Mouse (Mus musculus): ENCODE data around the gene Phox2a. TPM values are rescaled to one million over a fixed set of nuclear protein-coding genes. Genes with fewer than 3 reads are reported as not detected.

Gene Phox2a
- not detected in 2 replicates for polyA plus RNA-seq (2012; rRNA removed)

DNA sequence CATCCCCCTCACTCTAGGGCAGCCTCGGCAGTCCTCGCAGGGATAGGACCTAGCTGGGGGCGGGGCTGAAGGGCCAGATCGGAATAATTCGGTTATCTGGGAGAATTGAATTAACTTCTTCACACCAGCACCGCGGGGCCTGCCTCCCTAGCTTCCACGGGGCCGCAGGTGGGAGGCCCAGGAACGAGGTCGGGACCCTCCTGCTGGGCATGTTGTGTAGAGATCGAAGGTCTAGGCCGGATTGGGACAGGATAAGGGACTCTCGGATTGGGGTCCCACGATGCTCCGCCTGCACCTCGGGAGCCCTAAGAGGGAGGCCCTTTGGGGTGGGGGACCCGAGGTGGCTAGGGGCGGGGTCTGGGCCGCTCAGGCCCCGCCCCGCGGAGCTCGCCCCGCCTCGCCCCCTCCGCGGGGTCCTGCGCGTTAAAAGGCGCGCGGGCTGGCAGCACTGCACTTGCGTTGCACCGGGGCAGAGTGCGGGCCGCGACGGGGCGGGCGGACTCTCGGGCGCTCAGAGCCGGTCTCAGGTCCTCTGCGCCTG is at the start of gene Phox2a:
Gene Phox2a (plus strand): TSS at position 453 of the 541 bp plus-strand sequence.

GRCm38 (mm10) chr7:101837606-101838471 is 19.7 kb downstream of the Phox2a start, which contains the start of gene Inppl1:
Inppl1 (minus strand) TSS chr7:101838229.

DNA sequence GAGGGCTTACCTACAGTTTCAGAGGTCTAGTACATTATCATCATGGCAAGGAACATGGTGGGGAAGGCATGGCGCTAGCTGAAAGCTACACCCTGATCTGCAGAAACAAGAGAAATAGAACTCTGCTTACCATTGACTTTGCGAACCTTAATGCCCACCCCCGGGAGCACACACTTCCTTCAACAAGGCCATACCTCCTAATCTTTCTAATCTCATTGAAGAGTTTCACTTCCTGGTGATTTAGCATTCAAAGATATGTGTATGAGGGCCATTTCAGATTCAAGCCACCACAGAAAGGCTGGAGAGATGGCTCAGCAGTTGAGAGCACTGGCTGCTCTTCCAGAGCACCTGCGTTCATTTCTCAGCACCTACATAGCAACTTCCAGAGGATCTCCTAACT is 39.0 kb downstream of the Phox2a start, which contains the start of gene Folr2:
Gene Folr2 (minus strand): TSS at position 101 of the 400 bp plus-strand sequence.

GRCm38 (mm10) chr7:101863415-101863814 is 45.3 kb downstream of the Phox2a start, which contains the start of gene Anapc15:
Anapc15 (plus strand) TSS chr7:101863715.

DNA sequence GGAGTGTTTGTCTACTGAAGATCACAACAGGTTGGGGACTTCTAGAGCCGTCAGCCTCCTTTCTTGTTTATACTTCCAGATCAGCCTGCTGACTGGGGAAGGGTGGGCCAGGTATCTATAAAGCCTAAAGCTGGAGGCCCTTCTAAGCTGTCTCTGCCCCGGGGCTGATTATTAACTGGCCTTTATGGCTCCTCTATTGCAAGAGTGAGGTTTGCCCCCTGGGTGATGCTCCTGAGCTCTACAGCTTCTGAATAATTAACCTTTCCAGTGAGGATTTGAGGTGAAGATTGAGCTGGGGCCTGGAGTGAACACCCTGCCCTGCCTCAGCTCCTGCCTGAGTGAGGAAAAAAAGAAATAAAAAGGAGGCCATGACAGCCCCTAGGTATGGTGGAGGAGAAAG is 52.5 kb downstream of the Phox2a start, which contains the start of gene Folr1:
Gene Folr1 (minus strand): TSS at position 160 of the 400 bp plus-strand sequence.

Other genes with a start within 250 kb of the Phox2a start
- gene Art2b, start 232.7 kb upstream of the Phox2a start, polyA plus RNA-seq (2012; rRNA removed): 0.18 and 0.25 TPM in 2 replicates
- 37.2 and 37.3 TPM in 2 replicates for gene Clpb, start 154.7 kb upstream of the Phox2a start, polyA plus RNA-seq (2012; rRNA removed)
- gene Inppl1, start 19.9 kb downstream of the Phox2a start, polyA plus RNA-seq (2012; rRNA removed): 193 and 201 TPM in 2 replicates
- gene Folr2, start 38.9 kb downstream of the Phox2a start, polyA plus RNA-seq (2012; rRNA removed): 15.4 and 19.7 TPM in 2 replicates
- gene Anapc15, start 45.4 kb downstream of the Phox2a start, polyA plus RNA-seq (2012; rRNA removed): 29.7 and 34.9 TPM in 2 replicates
- 73.4 and 105 TPM in 2 replicates for gene Folr1, start 52.5 kb downstream of the Phox2a start, polyA plus RNA-seq (2012; rRNA removed)
- 234 and 253 TPM in 2 replicates for gene Lamtor1, start 87.6 kb downstream of the Phox2a start, polyA plus RNA-seq (2012; rRNA removed)
- gene Tomt, start 88.0 kb downstream of the Phox2a start, polyA plus RNA-seq (2012; rRNA removed): 0.18 and 0.29 TPM in 2 replicates
- gene Lrrc51, start 115.6 kb downstream of the Phox2a start, polyA plus RNA-seq (2012; rRNA removed): 29.5 and 38.8 TPM in 2 replicates
- 108 TPM in 2 replicates for gene Numa1, start 115.8 kb downstream of the Phox2a start, polyA plus RNA-seq (2012; rRNA removed)
- gene Il18bp, start 200.4 kb downstream of the Phox2a start, polyA plus RNA-seq (2012; rRNA removed): 9.9 and 14.9 TPM in 2 replicates
- gene Rnf121, start 247.2 kb downstream of the Phox2a start, polyA plus RNA-seq (2012; rRNA removed): 21.4 and 22.0 TPM in 2 replicates
- gene Xndc1, start 247.2 kb downstream of the Phox2a start, polyA plus RNA-seq (2012; rRNA removed): 23.2 and 28.9 TPM in 2 replicates
- 5.9 and 6.7 TPM in 2 replicates for gene Xntrpc, start 247.4 kb downstream of the Phox2a start, polyA plus RNA-seq (2012; rRNA removed)

Measured in ovary, adult 2 months (tissue).